Mouse (Mus musculus) ES-E14 (cell line): Measurements from ENCODE around the gene Carhsp1. TPM values are rescaled to one million over a fixed set of nuclear protein-coding genes. Genes with fewer than 3 reads are reported as not detected.

Source experiments
- DNase-seq: peaks from one replicate; pipeline ENCODE4 v3.0.0-alpha.2; 2013; ENCODE audit warnings: low read depth, low spot score
- H3K27ac ChIP-seq: 2 replicates; pipeline ENCODE4 v1.5.1; 2012; ENCODE audit warnings: low read depth, mild to moderate bottlenecking, low read length, moderate library complexity, mixed read lengths; ENCODE audit not compliant: poor library complexity, insufficient read depth, severe bottlenecking
- H3K36me3 ChIP-seq: 2 replicates; pipeline ENCODE4 v1.6.1; 2012; ENCODE audit warnings: mild to moderate bottlenecking, low read length, moderate library complexity, mixed read lengths; ENCODE audit not compliant: control insufficient read depth, poor library complexity, insufficient read depth, severe bottlenecking
- H3K4me1 ChIP-seq, 2 experiments: fragments of 150-350 bp in 1 of 2; sonication (generic) in 1 of 2; 2 replicates each; pipeline ENCODE4 v1.6.1; 2012; ENCODE audit warnings: low read length in 2 of 2, mild to moderate bottlenecking in 1 of 2, mixed read lengths in 1 of 2; ENCODE audit not compliant: control insufficient read depth in 2 of 2, insufficient read depth in 2 of 2, poor library complexity in 1 of 2
- H3K4me3 ChIP-seq, 2 experiments: fragments of 150-350 bp in 1 of 2; sonication (generic) in 1 of 2; 2 replicates each; pipeline ENCODE4 v1.5.1; 2012; ENCODE audit warnings: low read length in 2 of 2, low read depth in 1 of 2, mild to moderate bottlenecking in 1 of 2, mixed read lengths in 1 of 2; ENCODE audit not compliant: insufficient read depth in 1 of 2, poor library complexity in 1 of 2, severe bottlenecking in 1 of 2
- H3K9ac ChIP-seq: 2 replicates; pipeline ENCODE4 v1.6.1; 2012; ENCODE audit warnings: low read depth, mild to moderate bottlenecking, low read length, mixed read lengths; ENCODE audit not compliant: poor library complexity, insufficient read depth, severe bottlenecking
- H3K9me3 ChIP-seq: fragments of 150-350 bp; sonication (generic); 2 replicates; pipeline ENCODE4 v1.6.1; 2012; ENCODE audit warnings: low read depth, mild to moderate bottlenecking, low read length; ENCODE audit not compliant: control insufficient read depth, insufficient read depth
- CHD2 ChIP-seq: IDR thresholded peaks from 2 replicates; pipeline ENCODE4 v1.6.1; 2014; ENCODE audit warnings: mild to moderate bottlenecking, low read depth, low read length, inconsistent platforms
- HCFC1 ChIP-seq: IDR thresholded peaks from 2 replicates; pipeline ENCODE4 v1.6.1; 2012; ENCODE audit warnings: low read length, inconsistent platforms, borderline replicate concordance; ENCODE audit not compliant: insufficient read depth
- MAFK ChIP-seq: IDR thresholded peaks from 2 replicates; pipeline ENCODE4 v1.6.1; 2014; ENCODE audit warnings: mild to moderate bottlenecking, low read depth, low read length, inconsistent platforms; ENCODE audit not compliant: insufficient read depth
- ZC3H11A ChIP-seq: IDR thresholded peaks from 2 replicates; pipeline ENCODE4 v1.6.1; 2012; ENCODE audit warnings: low read depth, mild to moderate bottlenecking, inconsistent platforms, low read length, borderline replicate concordance
- ZNF384 ChIP-seq: IDR thresholded peaks from 2 replicates; pipeline ENCODE4 v1.6.1; 2012; ENCODE audit warnings: low read depth, low read length, inconsistent platforms
- in situ Hi-C, 2 experiments: fragments of 600-800 bp; cut with MboI; formaldehyde crosslinking; loops; one replicate each; pipeline ENCODE4 v1.15.1; 2025; ENCODE audit warnings: low sequenced_read_pairs in 2 of 2, inconsistent platforms in 1 of 2; ENCODE audit not compliant: unreplicated experiment in 2 of 2
- total RNA-seq: library from RNA; depleted of rRNA; stranded (reverse); fragments of 300-350 nt; gene quantifications from 2 replicates; pipeline ENCODE4 v1.2.3, GENCODE M21; 2012; rRNA removed

Gene Carhsp1
- 42.5 and 66.6 TPM in 2 replicates for total RNA-seq

- Histone ChIP-seq H3K27ac (peak within 1 kb of the TSS; percentile 55; the same call in 1 of the 2 replicates), H3K9ac (peak within 1 kb of the TSS; percentile 69), H3K36me3 (peaks cover 7% of the 10 kb centered on the region), H3K4me1 (peaks cover 7 to 34% of the 10 kb centered on the region in 2 experiments), H3K4me3 (peak within 1 kb of the TSS; percentile 84 to 87), H3K9me3 (no peaks in the 10 kb centered on the region)
- TF ChIP-seq ZC3H11A (no peak), HCFC1 (peak; percentile 25; the same call in 1 of the 2 replicates), MAFK (no peak)
- peak; percentile 94 for DNase-seq
- in situ Hi-C loops: loop anchor here (5.0 to 10.0 kb wide), 2 partner anchors 177 to 264 kb away; no protein-coding TSS in a partner anchor
Measured at GRCm38 (mm10) chr16:8671551-8672349, at the start of gene Carhsp1. Carhsp1 (minus strand) TSS chr16:8672155.

- no peak for DNase-seq
Measured at GRCm38 (mm10) chr16:8720447-8720846, 48.5 kb upstream of the Carhsp1 start.

GRCm38 (mm10) chr16:8717744-8718143, 45.8 kb upstream of the Carhsp1 start:
- DNase-seq: no peak
- peaks cover 0 to 14% of the 10 kb centered on the region in 2 experiments; a peak in 2 of 4 replicates for H3K4me1 ChIP-seq
- no peak overlapping the region for H3K4me3 ChIP-seq
- no peak overlapping the region for H3K27ac ChIP-seq
- TF ChIP-seq MAFK (no peak), ZC3H11A (no peak), ZNF384 (no peak), HCFC1 (no peak), CHD2 (no peak)
- peaks cover 36% of the 10 kb centered on the region for H3K36me3 ChIP-seq
- no peak overlapping the region for H3K9ac ChIP-seq
- in situ Hi-C loops: no loop called here
- H3K9me3 ChIP-seq: no peaks in the 10 kb centered on the region

More at GRCm38 (mm10) chr16:8720447-8720846, 48.5 kb upstream of the Carhsp1 start:
- in situ Hi-C loops: no loop called here
- TF ChIP-seq ZC3H11A (no peak), HCFC1 (no peak)
- Histone ChIP-seq H3K9me3 (no peaks in the 10 kb centered on the region), H3K4me3 (no peak overlapping the region), H3K36me3 (peaks cover 16% of the 10 kb centered on the region), H3K4me1 (peaks cover 5 to 19% of the 10 kb centered on the region in 2 experiments), H3K9ac (no peak overlapping the region), H3K27ac (no peak overlapping the region)

- H3K4me1 ChIP-seq: peaks cover 0 to 15% of the 10 kb centered on the region in 2 experiments; a peak in 2 of 4 replicates
- H3K36me3 ChIP-seq: peaks cover 46% of the 10 kb centered on the region
- in situ Hi-C loops: no loop called here
Measured at GRCm38 (mm10) chr16:8716300-8716699, 44.3 kb upstream of the Carhsp1 start.

More at GRCm38 (mm10) chr16:8716300-8716699, 44.3 kb upstream of the Carhsp1 start:
- no peak for DNase-seq
- Histone ChIP-seq H3K27ac (no peak overlapping the region), H3K9ac (no peak overlapping the region), H3K4me3 (no peak overlapping the region), H3K9me3 (no peaks in the 10 kb centered on the region)
- TF ChIP-seq MAFK (no peak), ZNF384 (no peak), ZC3H11A (no peak), HCFC1 (no peak), CHD2 (no peak)
